Mouse (Mus musculus): ENCODE measurements around the gene Zfp626. TPM values are rescaled to one million over a fixed set of nuclear protein-coding genes. Genes with fewer than 3 reads are reported as not detected.
"Not testable (repeated sequence)": the region's sequence is repeated elsewhere in the genome, so short reads cannot be mapped to it uniquely, and the experiment has no call there.

The Zfp626 gene
- total RNA-seq, 2 experiments from 2014 or later: 7.2 to 8.2 TPM

- DNase-seq (ENCODE audit: low spot score in 2 of 2): no peak
- intact Hi-C loops (cut with DNase I): no loop called here
Measured at GRCm38 (mm10) chr7:27859301-27860251, 52.6 kb downstream of the Zfp626 start.

- intact Hi-C loops (cut with DNase I): no loop called here
- peak; percentile 56 to 62 for DNase-seq (ENCODE audit: low spot score in 2 of 2)
Measured at GRCm38 (mm10) chr7:27860396-27861235, 53.6 kb downstream of the Zfp626 start.

- DNase-seq (ENCODE audit: low spot score in 2 of 2); intact Hi-C loops (cut with DNase I): not testable (repeated sequence)
Measured at GRCm38 (mm10) chr7:27862578-27862977, 55.6 kb downstream of the Zfp626 start.

Other genes with a start within 250 kb of the Zfp626 start
- gene Akt2, start 215.6 kb upstream of the Zfp626 start, total RNA-seq (2021): 100 to 1,000 TPM; 123 to 139 TPM
- gene Ttc9b, start 153.3 kb upstream of the Zfp626 start, total RNA-seq (2021): 100 to 1,000 TPM; 137 to 140 TPM
- gene Map3k10, start 132.6 kb upstream of the Zfp626 start, total RNA-seq (2021): 100 to 1,000 TPM; 225 to 229 TPM
- 10 to 100 TPM in 1 of 2 experiments, 1 to 10 TPM in 1; 9.4 to 10.5 TPM for gene Zfp607b, start 117.9 kb upstream of the Zfp626 start, total RNA-seq (2021)
- gene Zfp60, start 75.8 kb upstream of the Zfp626 start, total RNA-seq (2021): 10 to 100 TPM; 32.7 to 36.0 TPM
- 1 to 10 TPM; 4.2 to 4.6 TPM for gene Zfp59, start 31.4 kb downstream of the Zfp626 start, total RNA-seq (2021)
- gene Zfp607a, start 50.3 kb downstream of the Zfp626 start, total RNA-seq (2021): 1 to 10 TPM; 1.7 to 2.0 TPM
- 10 to 100 TPM; 15.9 to 18.1 TPM for gene Zfp974, start 122.3 kb downstream of the Zfp626 start, total RNA-seq (2021)
- 10 to 100 TPM; 21.0 to 21.1 TPM for gene Zfp780b, start 172.0 kb downstream of the Zfp626 start, total RNA-seq (2021)
- 1 to 10 TPM; 5.9 to 6.4 TPM for gene Zfp850, start 206.9 kb downstream of the Zfp626 start, total RNA-seq (2021)
- 100 to 1,000 TPM; 124 to 130 TPM for gene Psmc4, start 242.9 kb downstream of the Zfp626 start, total RNA-seq (2021)